Mouse (Mus musculus) gastrocnemius, adult 2 months (tissue): Measurements from ENCODE around the gene Sfmbt1. TPM values are rescaled to one million over a fixed set of nuclear protein-coding genes. Genes with fewer than 3 reads are reported as not detected.
"Not testable (repeated sequence)": the region's sequence is repeated elsewhere in the genome, so short reads cannot be mapped to it uniquely, and the experiment has no call there.

Experiments
- DNase-seq: peaks from one replicate; pipeline ENCODE4 v3.0.0; 2022
- H3K27ac ChIP-seq: fragments of 200-600 bp; 2 replicates; pipeline ENCODE4 v1.8.1; 2022; ENCODE audit warnings: mild to moderate bottlenecking
- H3K4me3 ChIP-seq: fragments of 200-600 bp; 2 replicates; pipeline ENCODE4 v1.8.1; 2022; ENCODE audit warnings: mild to moderate bottlenecking, moderate library complexity
- CTCF ChIP-seq: fragments of 200-600 bp; IDR thresholded peaks from 2 replicates; pipeline ENCODE4 v1.8.1; 2022; ENCODE audit warnings: antibody characterized with exemption, mild to moderate bottlenecking, moderate library complexity
- intact Hi-C: fragments of 180-260 bp; cut with DNase I; formaldehyde crosslinking; loops from one replicate; pipeline ENCODE4 v1.15.1; 2025
- total RNA-seq, 2 experiments: library from RNA; stranded (reverse); gene quantifications; 2 replicates each; pipeline ENCODE4 v1.2.3; 2021

Sfmbt1 gene
- total RNA-seq, 2 experiments from 2014 or later: 11.0 to 11.4 TPM

DNA sequence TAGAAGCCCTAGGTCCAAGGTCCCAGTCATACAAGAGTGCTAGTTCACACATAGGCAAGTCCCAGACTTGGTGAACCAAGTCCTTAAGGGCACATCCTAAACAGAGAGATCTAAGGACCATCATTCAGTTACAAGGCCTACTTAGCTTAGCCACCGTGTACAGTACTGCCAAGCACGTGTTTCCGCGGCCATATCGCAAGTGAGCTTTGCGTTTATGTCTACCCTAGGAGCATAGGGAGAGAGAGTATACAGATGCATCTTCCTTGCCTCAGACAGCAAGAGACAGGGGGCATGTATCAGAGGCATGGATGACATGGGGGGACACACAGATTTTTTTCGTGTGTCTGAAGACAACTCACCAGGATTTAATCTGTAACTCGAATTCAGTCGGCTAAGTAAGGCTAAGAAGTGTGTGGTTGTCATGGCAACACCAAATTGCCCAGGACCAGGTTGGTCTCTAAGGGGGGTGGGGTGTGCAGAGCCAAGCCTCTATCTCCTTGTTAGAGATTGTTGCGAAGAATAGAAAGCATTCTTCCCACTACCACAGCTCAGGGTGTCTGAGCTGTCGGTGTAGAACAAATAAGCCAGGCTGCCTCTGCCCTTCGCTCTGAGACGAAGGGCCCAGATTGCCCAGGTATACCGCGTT is 17.1 kb upstream of the Sfmbt1 start:
- intact Hi-C loops: loop anchor here (2.0 to 5.0 kb wide), 2 partner anchors 167 to 185 kb away; no protein-coding TSS in a partner anchor

GRCm38 (mm10) chr14:30699656-30700055 is 15.0 kb upstream of the Sfmbt1 start:
- Histone ChIP-seq H3K27ac (no peak overlapping the region), H3K4me3 (no peak overlapping the region)
- peak; percentile 63 for DNase-seq
- intact Hi-C loops: loop anchor here (5.0 kb wide), 1 partner anchor 183 kb away; no protein-coding TSS in a partner anchor
- TF ChIP-seq CTCF: peak; percentile 67

More for the DNA sequence above, 17.1 kb upstream of the Sfmbt1 start:
- no peak for DNase-seq
- Histone ChIP-seq H3K27ac (no peak overlapping the region), H3K4me3 (no peak overlapping the region)
- TF ChIP-seq CTCF: no peak

DNA sequence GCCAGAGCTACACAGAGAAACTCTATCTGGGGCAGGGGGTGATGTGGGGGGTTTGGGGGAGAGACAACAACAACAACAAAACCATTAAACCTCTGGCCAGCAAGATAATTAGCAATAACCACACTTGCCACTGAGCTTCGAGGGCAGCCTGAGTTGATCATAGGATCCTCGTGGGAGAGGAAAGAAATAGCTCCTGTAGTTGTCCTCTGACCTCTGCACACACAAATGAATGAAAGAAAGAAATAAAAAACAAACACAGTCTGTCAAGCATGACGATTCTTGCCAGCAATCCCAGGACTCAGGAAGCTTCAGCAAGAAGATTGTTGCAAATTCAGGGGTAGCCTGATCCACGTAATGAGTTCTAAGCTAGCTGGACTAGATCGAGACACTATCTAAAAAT is 12.1 kb upstream of the Sfmbt1 start:
- intact Hi-C loops: no loop called here
- Histone ChIP-seq H3K27ac (no peak overlapping the region), H3K4me3 (no peak overlapping the region)
- TF ChIP-seq CTCF: no peak
- no peak for DNase-seq

GRCm38 (mm10) chr14:30703079-30703478 is 11.6 kb upstream of the Sfmbt1 start:
- Histone ChIP-seq H3K27ac (no peak overlapping the region), H3K4me3 (no peak overlapping the region)
- intact Hi-C loops: no loop called here
- TF ChIP-seq CTCF: no peak
- no peak for DNase-seq

- H3K4me3 ChIP-seq: no peak overlapping the region
- DNase-seq: no peak
- intact Hi-C loops: no loop called here
- no peak for TF ChIP-seq CTCF
- H3K27ac ChIP-seq: no peak overlapping the region
These were observed 10.4 kb upstream of the Sfmbt1 start for GRCm38 (mm10) chr14:30704098-30704855.

GRCm38 (mm10) chr14:30711892-30712291 is 2.8 kb upstream of the Sfmbt1 start:
- TF ChIP-seq CTCF: no peak
- no peak overlapping the region for H3K27ac ChIP-seq
- intact Hi-C loops: loop anchor here (10.0 kb wide), 1 partner anchor 113 kb away; the partner anchor contains the start of gene Tmem110
- no peak for DNase-seq
- no peak overlapping the region for H3K4me3 ChIP-seq

DNA sequence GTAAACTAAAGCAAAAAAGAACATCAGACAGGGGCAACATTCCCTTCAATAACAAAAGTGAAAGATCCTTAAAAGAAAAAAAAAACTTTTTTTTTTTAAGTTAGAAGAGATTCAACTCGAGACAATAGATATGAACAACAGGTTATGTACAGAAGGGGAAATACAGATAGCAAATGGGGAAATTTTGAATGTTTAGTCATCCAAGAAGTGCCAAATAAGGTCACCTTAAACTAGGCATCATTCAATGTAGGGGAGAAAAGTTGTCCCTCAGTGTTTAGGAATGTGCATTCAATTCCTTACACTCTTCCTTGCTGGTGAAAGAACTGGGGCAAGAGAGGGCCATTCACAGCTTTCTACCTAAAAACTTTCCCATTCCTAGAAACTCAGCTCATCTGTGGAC is 880 bp upstream of the Sfmbt1 start:
- no peak overlapping the region for H3K27ac ChIP-seq
- intact Hi-C loops: loop anchor here (10.0 kb wide), 1 partner anchor 111 kb away; the partner anchor contains the start of gene Tmem110
- DNase-seq: no peak
- TF ChIP-seq CTCF: no peak
- no peak overlapping the region for H3K4me3 ChIP-seq

- 0 out of 2 replicates have a peak, but pooled peaks have one; percentile 2 for TF ChIP-seq CTCF
- peak; percentile 90 for DNase-seq
- peak overlapping the region; percentile 95 for H3K27ac ChIP-seq
- peak overlapping the region; percentile 99 for H3K4me3 ChIP-seq
- intact Hi-C loops: loop anchor here (5.0 to 10.0 kb wide), 4 partner anchors 47 to 167 kb away; partner anchors contain the start of genes Rft1 and Tmem110
These were observed 985 bp downstream of the Sfmbt1 start for GRCm38 (mm10) chr14:30715618-30716050.

DNA sequence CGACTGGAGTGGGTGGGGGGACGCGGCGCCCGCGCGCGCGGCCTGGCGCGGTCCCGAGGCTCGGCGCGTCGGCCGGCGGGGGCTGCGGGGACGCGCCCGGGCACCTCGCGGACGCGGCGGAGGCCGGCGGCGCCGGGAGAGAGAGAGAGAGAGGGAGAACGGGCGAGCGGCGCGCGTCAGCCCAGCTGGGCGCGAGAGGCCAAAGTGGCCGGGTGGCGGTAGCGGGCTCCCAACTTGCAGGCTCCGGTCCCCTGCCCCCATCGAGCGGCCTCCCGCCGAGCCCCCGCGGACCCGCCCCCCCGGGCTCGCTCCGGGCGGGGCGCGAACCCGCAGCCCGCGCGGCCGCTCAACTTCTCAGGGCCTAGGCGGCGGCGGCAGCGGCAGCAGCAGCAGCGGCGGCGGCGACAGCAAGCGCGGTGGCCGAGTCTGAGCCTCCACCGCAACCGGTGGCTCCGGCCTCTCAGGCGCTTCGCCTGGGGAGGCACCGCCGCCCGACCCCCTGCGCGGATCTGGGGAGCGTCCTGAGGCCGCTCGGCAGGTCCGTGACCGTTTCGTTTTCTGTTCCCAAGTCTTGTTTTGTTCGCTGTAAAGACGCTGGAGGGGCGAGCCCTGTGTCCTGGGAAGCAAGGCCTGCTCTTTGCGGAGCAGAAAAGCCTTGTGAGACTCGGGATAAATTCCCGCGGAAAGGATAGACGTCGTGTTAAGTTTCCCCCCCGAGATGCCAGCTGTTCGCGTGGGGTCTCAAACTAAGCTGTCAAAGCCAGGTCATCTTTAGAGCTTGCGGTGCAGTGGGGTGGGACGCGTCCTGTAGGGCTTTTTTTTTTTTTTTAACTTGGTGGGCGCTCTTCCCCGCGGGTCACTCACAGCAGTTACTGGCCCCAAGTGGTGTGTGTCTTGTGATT is 1.7 kb downstream of the Sfmbt1 start:
- intact Hi-C loops: loop anchor here (5.0 to 10.0 kb wide), 4 partner anchors 46 to 166 kb away; partner anchors contain the start of genes Rft1 and Tmem110
- TF ChIP-seq CTCF: no peak
- peak overlapping the region; percentile 99 for H3K4me3 ChIP-seq
- H3K27ac ChIP-seq: peak overlapping the region; percentile 95
- DNase-seq: peak; percentile 85

DNA sequence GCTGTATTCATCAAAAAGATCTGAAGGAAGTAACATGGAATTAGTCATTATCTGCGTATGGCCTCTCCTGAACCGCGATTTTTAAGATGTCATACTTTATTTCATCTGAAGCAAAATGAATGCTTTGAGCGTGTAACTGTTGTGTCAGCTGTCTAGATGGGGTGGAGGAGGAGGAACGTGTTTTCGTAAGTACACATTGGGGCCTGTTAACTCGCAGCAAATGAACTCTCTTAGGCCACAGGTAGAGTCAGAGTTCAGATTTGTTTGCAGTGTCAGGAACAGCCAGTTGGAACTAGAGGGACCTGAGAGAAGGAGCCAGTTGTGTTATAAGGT is 2.3 kb downstream of the Sfmbt1 start:
- no peak for DNase-seq
- Histone ChIP-seq H3K4me3 (peak overlapping the region; percentile 99), H3K27ac (peak overlapping the region; percentile 95)
- intact Hi-C loops: loop anchor here (5.0 to 10.0 kb wide), 4 partner anchors 45 to 165 kb away; partner anchors contain the start of genes Rft1 and Tmem110
- TF ChIP-seq CTCF: no peak

DNA sequence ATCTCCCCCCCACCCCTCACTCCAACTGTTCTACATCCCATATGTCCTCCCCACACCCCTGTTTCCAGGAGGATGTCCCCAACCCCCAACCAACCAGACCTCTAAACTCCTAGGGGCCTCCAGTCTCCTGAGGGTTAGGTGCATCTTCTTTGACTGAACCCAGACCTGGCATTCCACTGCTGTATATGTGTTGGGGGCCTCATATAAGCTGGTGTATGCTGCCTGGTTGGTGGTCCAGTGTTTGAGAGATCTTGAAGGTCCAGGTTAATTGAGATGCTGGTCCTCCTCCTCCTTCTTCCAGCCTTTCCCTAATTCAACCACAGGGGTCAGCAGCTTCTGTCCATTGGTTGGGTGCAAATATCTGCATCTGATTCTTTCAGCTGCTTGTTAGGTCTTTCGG is 4.0 kb downstream of the Sfmbt1 start:
- not testable (repeated sequence) for H3K27ac ChIP-seq, H3K4me3 ChIP-seq, DNase-seq
- intact Hi-C loops: loop anchor here (5.0 to 10.0 kb wide), 4 partner anchors 44 to 164 kb away; partner anchors contain the start of genes Rft1 and Tmem110

GRCm38 (mm10) chr14:30719514-30719913 is 4.9 kb downstream of the Sfmbt1 start:
- Histone ChIP-seq H3K4me3 (no peak overlapping the region), H3K27ac (no peak overlapping the region)
- DNase-seq: no peak
- intact Hi-C loops: loop anchor here (5.0 to 10.0 kb wide), 4 partner anchors 43 to 163 kb away; partner anchors contain the start of genes Rft1 and Tmem110
- no peak for TF ChIP-seq CTCF
